Mouse (Mus musculus): ENCODE measurements around the gene Acsm4.
"Not testable (repeated sequence)": the region's sequence is repeated elsewhere in the genome, so short reads cannot be mapped to it uniquely, and the experiment has no call there.

The Acsm4 gene

DNA sequence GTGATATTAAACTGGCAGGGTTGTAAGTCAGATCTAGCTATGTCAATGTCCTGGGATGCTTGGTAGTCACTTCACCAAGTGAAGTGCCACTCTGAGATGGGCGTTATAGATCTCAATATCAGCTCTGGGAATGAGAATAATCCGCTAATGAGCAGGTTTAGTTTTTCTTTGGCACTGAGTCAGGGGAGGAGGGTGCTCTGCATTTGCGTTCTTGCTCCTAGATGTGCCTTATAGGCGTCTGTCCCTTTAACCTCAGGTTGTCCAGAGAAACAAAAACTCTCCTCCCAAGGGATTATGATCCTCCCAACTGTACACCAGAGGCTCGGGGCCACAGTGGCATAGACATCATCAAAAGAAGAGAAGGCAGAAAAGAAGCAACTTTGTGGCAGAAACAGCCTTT lies at the start of gene Acsm4:
Acsm4 (plus strand) TSS at position 301 of the 400 bp plus-strand sequence.
- no peak for DNase-seq (ENCODE audit: low read depth, low spot score)

DNA sequence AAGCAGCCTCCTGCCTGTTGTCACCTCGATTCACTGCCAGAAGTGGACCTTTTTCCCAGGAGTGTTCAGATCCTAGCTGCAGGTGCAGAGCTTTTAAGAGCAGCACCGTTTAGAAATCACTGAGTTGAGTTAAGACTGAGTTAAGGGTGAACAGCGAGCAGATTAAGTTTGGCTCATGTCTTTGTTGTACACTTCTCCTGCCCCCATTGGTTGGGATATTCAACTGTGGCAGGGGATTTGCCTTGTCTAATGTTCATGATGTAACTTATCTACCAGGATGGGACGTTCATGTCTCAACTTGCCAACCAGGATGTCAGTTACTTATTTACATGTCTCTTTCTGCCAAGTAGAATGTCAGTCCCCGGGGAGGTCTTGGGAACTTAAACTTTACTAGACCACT lies 47.5 kb upstream of the Acsm4 start:
- no peak for DNase-seq (ENCODE audit: low read depth, low spot score)

GRCm38 (mm10) chr7:119667893-119668292 lies 21.9 kb upstream of the Acsm4 start:
- no peak for DNase-seq (ENCODE audit: low read depth, low spot score)

- no peak for DNase-seq (ENCODE audit: low read depth, low spot score)
Measured at GRCm38 (mm10) chr7:119670395-119670794, 19.4 kb upstream of the Acsm4 start.

- peak; percentile 25 for DNase-seq (ENCODE audit: low read depth, low spot score)
Measured at GRCm38 (mm10) chr7:119670925-119671324, 18.9 kb upstream of the Acsm4 start.

DNA sequence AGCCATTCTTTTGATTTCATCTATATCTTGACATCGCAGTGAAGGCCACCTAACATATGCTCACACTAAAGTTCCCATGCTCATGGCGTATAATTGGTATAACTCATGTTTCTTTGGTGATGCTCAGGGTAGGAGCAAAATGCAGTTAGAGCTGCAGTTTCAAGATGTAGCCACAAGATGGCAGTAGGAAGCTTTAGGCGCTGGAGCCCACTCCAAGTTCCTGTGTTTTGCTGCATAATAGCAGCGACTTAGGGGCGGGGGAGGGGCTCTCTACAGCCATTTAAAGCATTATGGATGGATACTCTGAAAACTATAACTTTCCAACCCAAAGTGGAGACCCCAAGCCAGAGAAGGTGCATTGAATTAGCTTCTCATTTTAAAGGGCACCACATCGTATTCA lies 16.4 kb upstream of the Acsm4 start:
- DNase-seq (ENCODE audit: low read depth, low spot score), result peak; percentile 60

DNA sequence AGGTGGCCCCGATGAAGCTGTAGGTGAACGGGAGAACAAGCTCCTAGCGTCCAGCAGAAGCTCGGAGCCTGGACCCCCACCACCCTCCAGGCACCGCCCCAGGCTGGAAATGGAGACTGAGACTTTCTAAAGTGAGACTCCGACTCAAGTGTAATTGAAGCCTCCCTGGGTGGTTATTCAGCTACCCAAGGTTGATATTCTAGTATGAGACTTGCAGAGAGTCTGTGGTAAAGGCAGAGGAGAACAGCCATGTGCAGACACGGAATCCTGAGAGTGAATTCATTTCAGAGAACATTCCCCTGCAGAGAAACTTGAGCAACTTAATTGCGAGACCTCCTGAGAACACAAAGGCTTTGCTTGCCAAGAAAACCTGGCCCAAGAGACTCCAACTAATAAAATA lies 9.7 kb upstream of the Acsm4 start:
- DNase-seq (ENCODE audit: low read depth, low spot score), result no peak

DNA sequence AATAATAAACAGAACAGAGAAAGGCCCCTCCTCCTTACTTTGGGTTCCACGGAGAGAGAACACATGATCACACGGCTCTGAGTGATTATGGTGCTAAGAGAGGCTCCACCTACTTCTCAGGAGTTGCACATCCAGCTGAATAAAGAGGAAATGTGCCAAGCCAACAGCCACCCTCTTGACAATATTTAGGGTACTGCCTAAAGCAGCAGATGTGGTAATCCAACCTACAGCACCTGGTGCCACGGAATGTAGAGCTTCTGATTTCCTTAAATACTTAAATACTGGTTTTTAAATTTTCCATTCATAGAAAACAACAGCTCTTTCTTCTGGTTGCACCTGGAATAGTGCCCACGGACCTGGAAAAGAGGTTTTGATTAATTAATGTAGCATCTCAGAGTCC lies 7.1 kb upstream of the Acsm4 start:
- DNase-seq (ENCODE audit: low read depth, low spot score), result no peak

DNA sequence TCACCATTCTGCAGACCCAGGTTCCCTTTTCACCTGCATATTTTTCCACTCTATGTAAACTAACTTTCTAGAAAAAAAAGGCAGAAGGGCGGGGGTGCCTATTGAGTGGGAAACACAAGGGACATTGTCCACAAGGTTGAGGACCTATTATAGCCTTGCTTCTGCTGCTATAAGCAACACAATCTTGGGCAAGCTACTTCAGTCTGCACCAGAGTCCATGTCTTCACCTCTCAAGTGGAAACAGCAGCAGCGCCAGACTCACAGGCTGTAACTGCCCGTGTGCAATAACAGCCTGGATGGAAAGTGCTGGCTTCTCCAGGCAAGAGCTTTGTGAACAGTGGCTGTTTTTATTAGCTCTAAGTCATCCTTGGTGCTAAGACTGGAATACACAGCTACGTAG lies 2.5 kb downstream of the Acsm4 start:
- DNase-seq (ENCODE audit: low read depth, low spot score), result no peak

DNA sequence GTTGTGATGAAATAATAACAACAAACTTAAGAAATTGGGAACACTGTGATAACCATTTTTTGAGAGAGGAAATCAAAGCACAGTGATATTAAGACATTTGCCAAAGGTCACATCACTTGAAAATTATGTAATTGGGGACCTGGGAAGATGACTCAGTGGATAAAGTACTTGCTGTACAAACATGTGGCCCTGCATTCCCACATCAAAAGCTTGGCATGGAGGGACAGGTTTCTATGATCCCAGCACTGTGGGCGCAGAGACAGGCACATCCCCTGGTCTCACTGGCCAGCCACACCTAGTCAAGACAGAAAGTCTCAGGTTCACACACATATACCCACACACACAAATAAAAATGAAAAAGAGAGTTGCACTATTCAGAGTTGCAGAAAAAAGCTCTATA lies 5.1 kb downstream of the Acsm4 start:
- no peak for DNase-seq (ENCODE audit: low read depth, low spot score)

- no peak for DNase-seq (ENCODE audit: low read depth, low spot score)
Measured at GRCm38 (mm10) chr7:119714111-119714510, 24.3 kb downstream of the Acsm4 start.

GRCm38 (mm10) chr7:119720253-119720946 lies 30.6 kb downstream of the Acsm4 start, which contains the start of gene Thumpd1:
Gene Thumpd1, minus strand, starts transcription at chr7:119720798.
- DNase-seq (ENCODE audit: low read depth, low spot score), result peak; percentile 91

GRCm38 (mm10) chr7:119720947-119721310 lies 31.1 kb downstream of the Acsm4 start:
- no peak for DNase-seq (ENCODE audit: low read depth, low spot score)

DNA sequence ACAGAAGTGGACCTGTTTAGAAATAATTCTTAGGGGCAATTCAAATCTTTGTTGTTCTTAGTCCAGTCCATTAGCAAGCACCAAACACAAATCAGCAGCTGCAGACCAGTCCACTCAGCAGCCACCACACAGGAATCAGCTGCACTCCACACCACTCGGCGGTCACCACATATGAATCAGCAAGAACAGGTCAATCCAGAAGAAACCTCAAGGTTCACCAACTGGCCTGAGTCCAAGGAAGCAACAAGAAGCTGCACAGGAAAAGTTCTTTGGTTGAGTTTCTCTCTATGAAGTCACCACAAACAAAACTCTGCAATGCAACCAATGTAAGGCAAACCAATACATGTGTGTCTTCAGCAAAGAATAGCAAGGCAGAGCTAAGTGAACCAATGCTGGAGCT lies 37.8 kb downstream of the Acsm4 start:
- DNase-seq (ENCODE audit: low read depth, low spot score), result no peak

- peak; percentile 59 for DNase-seq (ENCODE audit: low read depth, low spot score)
Measured at GRCm38 (mm10) chr7:119731262-119731661, 41.4 kb downstream of the Acsm4 start.

DNA sequence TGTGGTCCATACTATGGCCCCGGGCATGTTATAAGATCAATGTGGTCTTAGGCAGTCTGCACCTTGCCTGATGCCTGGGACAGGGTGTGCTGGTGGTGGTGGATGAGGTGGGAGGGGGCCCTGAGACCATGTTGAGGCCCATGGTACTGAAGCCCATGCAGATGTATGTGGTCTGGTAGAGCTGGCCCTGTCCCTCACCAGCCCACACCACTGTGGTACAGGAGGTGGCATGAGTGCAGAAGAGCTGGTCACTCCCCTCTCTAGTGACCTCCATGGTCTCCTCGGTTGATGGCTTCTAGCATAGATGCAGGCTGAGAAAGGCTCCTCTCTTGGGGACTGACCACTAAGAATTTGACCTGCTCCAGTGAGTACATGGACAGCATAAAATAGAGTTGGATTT lies 49.1 kb downstream of the Acsm4 start:
- DNase-seq (ENCODE audit: low read depth, low spot score), result no peak

DNA sequence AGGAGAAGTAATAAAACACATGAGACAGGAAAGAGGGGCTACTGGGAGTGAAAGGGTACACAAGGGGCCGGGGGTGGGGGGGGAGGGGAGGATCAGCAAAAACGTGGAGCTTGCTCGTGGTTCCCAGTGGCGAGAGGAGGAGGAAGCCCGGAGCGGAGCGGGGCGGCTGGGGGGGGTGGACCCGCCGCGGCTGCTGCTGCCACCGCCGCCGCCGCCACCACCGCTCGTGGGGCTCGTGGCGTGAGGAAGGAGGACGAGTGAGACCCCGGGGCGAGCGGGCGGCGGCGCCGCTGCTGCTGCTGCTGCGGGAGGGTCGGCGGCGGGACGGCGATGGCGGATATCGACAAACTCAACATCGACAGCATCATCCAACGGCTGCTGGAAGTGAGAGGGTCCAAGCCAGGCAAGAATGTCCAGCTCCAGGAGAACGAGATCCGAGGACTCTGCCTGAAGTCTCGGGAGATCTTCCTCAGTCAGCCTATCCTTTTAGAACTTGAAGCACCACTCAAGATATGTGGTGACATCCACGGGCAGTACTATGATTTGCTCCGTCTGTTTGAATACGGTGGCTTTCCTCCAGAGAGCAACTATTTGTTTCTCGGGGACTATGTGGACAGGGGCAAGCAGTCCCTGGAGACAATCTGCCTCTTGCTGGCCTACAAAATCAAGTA lies 50.1 kb downstream of the Acsm4 start:
- not testable (repeated sequence) for DNase-seq (ENCODE audit: low read depth, low spot score)

DNA sequence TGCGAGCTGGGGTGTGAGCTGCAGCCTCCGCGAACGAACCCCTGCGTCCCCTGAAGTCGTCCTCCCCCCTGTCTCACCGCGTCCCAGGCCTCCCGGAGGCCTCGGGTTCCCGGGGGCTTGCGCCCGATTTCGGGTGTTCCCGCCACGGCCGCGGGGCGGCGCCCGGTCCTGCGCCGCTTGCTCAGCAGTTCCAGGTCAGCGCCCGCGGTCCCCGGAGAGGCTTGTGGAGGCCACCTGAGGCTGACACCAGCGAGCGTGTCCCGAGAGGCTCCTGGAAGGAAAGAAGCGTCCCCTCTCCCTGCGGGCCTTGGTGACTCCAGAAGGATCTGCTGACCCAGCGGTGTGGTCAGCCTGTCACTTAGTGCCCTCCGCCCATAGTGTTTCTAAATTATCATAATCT lies 54.5 kb downstream of the Acsm4 start:
- DNase-seq (ENCODE audit: low read depth, low spot score), result peak; percentile 35

GRCm38 (mm10) chr7:119745869-119746268 lies 56.0 kb downstream of the Acsm4 start:
- DNase-seq (ENCODE audit: low read depth, low spot score), result no peak

DNA sequence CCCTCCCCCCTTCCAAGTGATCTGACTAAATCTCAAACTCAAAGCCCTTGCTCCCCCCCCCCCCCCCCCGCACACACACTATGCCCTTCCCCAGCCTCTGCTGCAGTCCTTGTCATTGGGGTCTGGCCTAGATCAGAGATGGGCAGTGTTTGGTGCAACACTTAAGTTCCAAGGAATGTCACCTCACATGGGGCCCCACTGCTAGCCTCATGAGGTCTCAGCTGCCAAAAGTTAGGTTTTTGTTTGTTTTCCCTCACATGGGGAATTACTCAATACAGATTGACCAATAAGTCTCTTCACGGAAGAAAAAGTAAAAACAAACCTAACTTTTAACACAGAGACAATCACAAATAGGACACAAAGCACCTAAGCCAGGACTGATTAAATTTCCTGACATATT lies 58.9 kb downstream of the Acsm4 start:
- no peak for DNase-seq (ENCODE audit: low read depth, low spot score)

- DNase-seq (ENCODE audit: low read depth, low spot score), result no peak
Measured at GRCm38 (mm10) chr7:119749942-119750341, 60.1 kb downstream of the Acsm4 start.

GRCm38 (mm10) chr7:119753696-119754095 lies 63.9 kb downstream of the Acsm4 start:
- no peak for DNase-seq (ENCODE audit: low read depth, low spot score)

GRCm38 (mm10) chr7:119760527-119760951 lies 70.7 kb downstream of the Acsm4 start, which contains the start of gene Acsm3:
Gene Acsm3, plus strand, starts transcription at chr7:119760923.
- DNase-seq (ENCODE audit: low read depth, low spot score), result no peak

Measured in R1 (cell line).